Mouse (Mus musculus) lung, postnatal 36 days (tissue): ENCODE measurements around the gene Dock8.

ENCODE experiments used
- DNase-seq: peaks from one replicate; pipeline ENCODE4 v3.0.0; 2022; ENCODE audit warnings: mixed read lengths

Dock8 gene

GRCm38 (mm10) chr19:24999201-24999886 is at the start of gene Dock8:
TSS of gene Dock8 (plus strand) at chr19:24999534.
- DNase-seq = peak; percentile 88

GRCm38 (mm10) chr19:24958531-24958930 is 40.8 kb upstream of the Dock8 start:
- DNase-seq = peak; percentile 84

- peak; percentile 99 for DNase-seq
Observed at GRCm38 (mm10) chr19:24961172-24961962, 38.0 kb upstream of the Dock8 start, which contains the start of gene Cbwd1. TSS of gene Cbwd1 (minus strand) at chr19:24961610.

GRCm38 (mm10) chr19:24966203-24966602 is 33.1 kb upstream of the Dock8 start:
- no peak for DNase-seq

- DNase-seq = no peak
Observed at GRCm38 (mm10) chr19:24966941-24967340, 32.4 kb upstream of the Dock8 start.

GRCm38 (mm10) chr19:24971307-24971706 is 28.0 kb upstream of the Dock8 start:
- peak; percentile 32 for DNase-seq

- no peak for DNase-seq
Observed at GRCm38 (mm10) chr19:24972701-24973390, 26.5 kb upstream of the Dock8 start.

GRCm38 (mm10) chr19:24977991-24978390 is 21.3 kb upstream of the Dock8 start:
- no peak for DNase-seq

GRCm38 (mm10) chr19:24978852-24979842 is 20.2 kb upstream of the Dock8 start:
- DNase-seq = no peak

GRCm38 (mm10) chr19:24981294-24981693 is 18.0 kb upstream of the Dock8 start:
- peak; percentile 88 for DNase-seq

GRCm38 (mm10) chr19:24983050-24983449 is 16.3 kb upstream of the Dock8 start:
- DNase-seq = no peak

- DNase-seq = no peak
Observed at GRCm38 (mm10) chr19:24983857-24984498, 15.4 kb upstream of the Dock8 start.

- no peak for DNase-seq
Observed at GRCm38 (mm10) chr19:24985045-24985444, 14.3 kb upstream of the Dock8 start.

GRCm38 (mm10) chr19:24987355-24987754 is 12.0 kb upstream of the Dock8 start:
- DNase-seq = no peak

GRCm38 (mm10) chr19:24988831-24989230 is 10.5 kb upstream of the Dock8 start:
- peak; percentile 54 for DNase-seq

GRCm38 (mm10) chr19:24990138-24990822 is 9.1 kb upstream of the Dock8 start:
- DNase-seq = peak; percentile 53

- DNase-seq = no peak
Observed at GRCm38 (mm10) chr19:24993526-24993925, 5.8 kb upstream of the Dock8 start.

GRCm38 (mm10) chr19:24994900-24995299 is 4.4 kb upstream of the Dock8 start:
- DNase-seq = peak; percentile 59

GRCm38 (mm10) chr19:24996815-24997704 is 2.3 kb upstream of the Dock8 start:
- DNase-seq = peak; percentile 39

GRCm38 (mm10) chr19:24998561-24998960 is 773 bp upstream of the Dock8 start:
- no peak for DNase-seq
